Mouse (Mus musculus): ENCODE measurements around the gene D630045J12Rik. TPM values are rescaled to one million over a fixed set of nuclear protein-coding genes. Genes with fewer than 3 reads are reported as not detected.

The D630045J12Rik gene
- 1.1 and 1.2 TPM in 2 replicates for polyA plus RNA-seq (2015; fragmentation: Nextera tagmentation; extraction: Ambion mirVana)

GRCm38 (mm10) chr6:38253736-38254641 lies at the start of gene D630045J12Rik:
D630045J12Rik (minus strand) TSS chr6:38254009.

DNA sequence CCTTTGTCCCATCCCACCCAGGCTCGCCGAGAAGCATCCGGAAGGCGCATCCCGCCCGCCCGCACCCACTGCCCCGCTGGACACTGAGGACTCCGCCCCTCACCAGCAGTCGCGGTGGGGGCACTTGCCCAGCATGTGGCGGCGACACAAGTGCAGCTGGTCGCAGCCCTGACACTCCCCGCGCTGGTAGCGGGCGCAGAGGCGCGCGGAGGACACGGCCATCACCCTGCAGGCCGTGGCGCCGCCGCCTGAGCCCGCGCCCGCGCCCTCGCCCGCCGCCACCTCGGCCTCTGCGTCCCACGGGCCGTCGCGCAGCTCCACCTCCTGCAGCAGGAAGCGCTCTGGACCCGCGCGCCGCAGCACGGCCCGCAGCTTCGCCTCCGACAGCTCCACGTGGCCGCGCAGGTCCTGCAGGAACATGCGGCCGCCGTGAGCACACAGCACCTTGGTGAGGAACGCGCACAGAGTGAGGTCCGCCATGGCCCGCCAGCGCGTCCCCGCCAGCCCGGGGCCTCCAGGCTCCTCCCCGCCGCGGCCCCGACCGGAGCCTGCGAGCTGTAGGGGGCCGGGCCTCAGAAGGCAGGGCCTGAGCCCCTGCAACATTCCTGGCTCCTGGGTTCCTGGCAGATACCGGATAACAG lies 45.1 kb upstream of the D630045J12Rik start, which contains the start of gene Zc3hav1l:
Gene Zc3hav1l (minus strand): TSS at position 499 of the 641 bp plus-strand sequence.

DNA sequence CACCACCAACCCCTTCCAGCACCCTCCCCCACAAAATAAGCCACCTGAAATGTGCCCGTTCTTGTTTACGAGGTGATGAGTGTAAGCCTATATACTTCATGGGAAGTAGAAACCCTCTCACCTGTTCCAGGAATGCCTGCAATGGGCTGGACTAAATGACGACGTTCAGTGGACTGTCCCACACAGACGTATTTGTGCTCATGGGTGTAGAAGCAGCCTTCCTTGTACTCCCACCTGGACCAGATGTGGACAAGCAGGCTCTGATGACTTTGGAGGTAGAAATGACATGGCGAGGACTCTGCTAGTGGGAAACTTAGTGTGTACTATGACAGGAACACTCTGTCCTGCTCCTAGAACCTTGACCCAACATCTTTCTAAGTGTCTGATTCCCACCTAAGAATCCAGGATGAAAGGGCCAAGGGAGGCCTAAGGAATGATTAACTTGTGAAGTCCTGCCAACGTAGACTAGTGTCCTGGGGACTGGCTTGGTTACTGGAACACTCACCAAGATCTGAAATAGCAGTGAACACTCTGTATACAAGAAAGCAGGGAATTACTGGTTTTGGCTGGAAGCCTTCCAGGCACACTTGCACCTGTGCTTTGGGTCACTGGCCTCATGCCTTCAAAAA lies 129.5 kb downstream of the D630045J12Rik start, which contains the start of gene Atp6v0a4:
Gene Atp6v0a4 (minus strand): TSS at position 380 of the 629 bp plus-strand sequence.

GRCm38 (mm10) chr6:38109160-38109795 lies 144.5 kb downstream of the D630045J12Rik start, which contains the start of gene Tmem213:
Tmem213 (plus strand) TSS chr6:38109255.

Other genes starting within 250 kb of the D630045J12Rik start
- gene Svopl, start 207.0 kb downstream of the D630045J12Rik start, polyA plus RNA-seq (2015; fragmentation: Nextera tagmentation; extraction: Ambion mirVana) = 1.3 and 1.9 TPM in 2 replicates
- not detected in 2 replicates for gene Tmem213, start 144.8 kb downstream of the D630045J12Rik start, polyA plus RNA-seq (2015; fragmentation: Nextera tagmentation; extraction: Ambion mirVana)
- gene Atp6v0a4, start 129.4 kb downstream of the D630045J12Rik start, polyA plus RNA-seq (2015; fragmentation: Nextera tagmentation; extraction: Ambion mirVana) = 2.5 and 3.7 TPM in 2 replicates
- gene Zc3hav1l, start 45.2 kb upstream of the D630045J12Rik start, polyA plus RNA-seq (2015; fragmentation: Nextera tagmentation; extraction: Ambion mirVana) = 2.7 and 3.2 TPM in 2 replicates
- gene Zc3hav1, start 100.6 kb upstream of the D630045J12Rik start, polyA plus RNA-seq (2015; fragmentation: Nextera tagmentation; extraction: Ambion mirVana) = 14.1 and 15.0 TPM in 2 replicates
- 1.9 and 2.5 TPM in 2 replicates for gene Ttc26, start 127.5 kb upstream of the D630045J12Rik start, polyA plus RNA-seq (2015; fragmentation: Nextera tagmentation; extraction: Ambion mirVana)
- gene Ubn2, start 179.9 kb upstream of the D630045J12Rik start, polyA plus RNA-seq (2015; fragmentation: Nextera tagmentation; extraction: Ambion mirVana) = 6.0 and 7.2 TPM in 2 replicates

All from urinary bladder, postnatal 0 days (tissue).